Mouse (Mus musculus) layer of hippocampus, adult 6 months (tissue): ENCODE measurements around the gene Olfr814. TPM values are rescaled to one million over a fixed set of nuclear protein-coding genes. Genes with fewer than 3 reads are reported as not detected.

Experiments used
- long read RNA-seq, 2 experiments: library from polyadenylated mRNA; unstranded; transcript quantifications; one replicate each; pipeline ENCODE4 v2.0.0; 2019 to 2020
- polyA plus RNA-seq: library from polyadenylated mRNA; unstranded; fragments of <200 nt; fragmentation: Nextera tagmentation; gene quantifications from 2 replicates; pipeline ENCODE4 v1.2.3, GENCODE M21; 2021

Olfr814 gene
- not detected in 2 replicates for polyA plus RNA-seq
- long read RNA-seq, experiment 1: 0 reads
- long read RNA-seq, experiment 2: 0 reads

GRCm38 (mm10) chr10:129879751-129880150 lies at the start of gene Olfr814:
TSS of gene Olfr814 (minus strand) at chr10:129879851.

GRCm38 (mm10) chr10:129915497-129915896 lies 35.8 kb upstream of the Olfr814 start, which contains the start of gene Olfr816:
TSS of gene Olfr816 (minus strand) at chr10:129915597.

GRCm38 (mm10) chr10:129905767-129906166 lies 26.1 kb upstream of the Olfr814 start, which contains the start of gene Olfr815:
TSS of gene Olfr815 (minus strand) at chr10:129905867.

GRCm38 (mm10) chr10:129855067-129855466 lies 24.6 kb downstream of the Olfr814 start, which contains the start of gene Olfr813:
TSS of gene Olfr813 (plus strand) at chr10:129855367.

GRCm38 (mm10) chr10:129845994-129846393 lies 33.7 kb downstream of the Olfr814 start, which contains the start of gene Olfr812:
TSS of gene Olfr812 (minus strand) at chr10:129846094.

Other genes with a start within 250 kb of the Olfr814 start
- gene Olfr799, start 242.4 kb downstream of the Olfr814 start, polyA plus RNA-seq: not detected in 2 replicates
- gene Olfr800, start 222.2 kb downstream of the Olfr814 start, polyA plus RNA-seq: not detected in 2 replicates
- not detected in 2 replicates for gene Olfr801, start 206.0 kb downstream of the Olfr814 start, polyA plus RNA-seq
- 0.03 TPM in 1 of 2 replicates, not detected in the other for gene Olfr802, start 191.7 kb downstream of the Olfr814 start, polyA plus RNA-seq
- not detected in 2 replicates for gene Olfr803, start 185.6 kb downstream of the Olfr814 start, polyA plus RNA-seq
- gene Olfr804, start 176.6 kb downstream of the Olfr814 start, polyA plus RNA-seq: not detected in 2 replicates
- not detected in 2 replicates for gene Olfr805, start 150.5 kb downstream of the Olfr814 start, polyA plus RNA-seq
- gene Olfr806, start 137.9 kb downstream of the Olfr814 start, polyA plus RNA-seq: not detected in 2 replicates
- gene Olfr807, start 122.1 kb downstream of the Olfr814 start, polyA plus RNA-seq: not detected in 2 replicates
- gene Olfr808, start 114.4 kb downstream of the Olfr814 start, polyA plus RNA-seq: not detected in 2 replicates
- not detected in 2 replicates for gene Olfr809, start 105.2 kb downstream of the Olfr814 start, polyA plus RNA-seq
- gene Olfr810, start 84.9 kb downstream of the Olfr814 start, polyA plus RNA-seq: not detected in 2 replicates
- gene Olfr811, start 75.5 kb downstream of the Olfr814 start, polyA plus RNA-seq: not detected in 2 replicates
- gene Olfr812, start 33.8 kb downstream of the Olfr814 start, polyA plus RNA-seq: not detected in 2 replicates
- not detected in 2 replicates for gene Olfr813, start 24.5 kb downstream of the Olfr814 start, polyA plus RNA-seq
- not detected in 2 replicates for gene Olfr815, start 26.0 kb upstream of the Olfr814 start, polyA plus RNA-seq
- not detected in 2 replicates for gene Olfr816, start 35.7 kb upstream of the Olfr814 start, polyA plus RNA-seq
- gene Olfr818, start 69.2 kb upstream of the Olfr814 start, polyA plus RNA-seq: not detected in 2 replicates
- gene Olfr819, start 87.4 kb upstream of the Olfr814 start, polyA plus RNA-seq: not detected in 2 replicates
- gene Olfr247, start 96.3 kb upstream of the Olfr814 start, polyA plus RNA-seq: not detected in 2 replicates
- gene Gm10310, start 105.2 kb upstream of the Olfr814 start, polyA plus RNA-seq: not detected in 2 replicates
- not detected in 2 replicates for gene Olfr820, start 132.8 kb upstream of the Olfr814 start, polyA plus RNA-seq
- not detected in 2 replicates for gene Olfr821, start 150.5 kb upstream of the Olfr814 start, polyA plus RNA-seq
- not detected in 2 replicates for gene Olfr822, start 191.4 kb upstream of the Olfr814 start, polyA plus RNA-seq
- gene Olfr823, start 235.5 kb upstream of the Olfr814 start, polyA plus RNA-seq: not detected in 2 replicates